Mouse (Mus musculus): ENCODE results near the gene Dph3. TPM values are rescaled to one million over a fixed set of nuclear protein-coding genes. Genes with fewer than 3 reads are reported as not detected.
"Not testable (repeated sequence)": the region's sequence is repeated elsewhere in the genome, so short reads cannot be mapped to it uniquely, and the experiment has no call there.

The Dph3 gene
- polyA plus RNA-seq (2016; fragmentation: Nextera tagmentation; extraction: Ambion mirVana) = 72.0 and 72.2 TPM in 2 replicates

DNA sequence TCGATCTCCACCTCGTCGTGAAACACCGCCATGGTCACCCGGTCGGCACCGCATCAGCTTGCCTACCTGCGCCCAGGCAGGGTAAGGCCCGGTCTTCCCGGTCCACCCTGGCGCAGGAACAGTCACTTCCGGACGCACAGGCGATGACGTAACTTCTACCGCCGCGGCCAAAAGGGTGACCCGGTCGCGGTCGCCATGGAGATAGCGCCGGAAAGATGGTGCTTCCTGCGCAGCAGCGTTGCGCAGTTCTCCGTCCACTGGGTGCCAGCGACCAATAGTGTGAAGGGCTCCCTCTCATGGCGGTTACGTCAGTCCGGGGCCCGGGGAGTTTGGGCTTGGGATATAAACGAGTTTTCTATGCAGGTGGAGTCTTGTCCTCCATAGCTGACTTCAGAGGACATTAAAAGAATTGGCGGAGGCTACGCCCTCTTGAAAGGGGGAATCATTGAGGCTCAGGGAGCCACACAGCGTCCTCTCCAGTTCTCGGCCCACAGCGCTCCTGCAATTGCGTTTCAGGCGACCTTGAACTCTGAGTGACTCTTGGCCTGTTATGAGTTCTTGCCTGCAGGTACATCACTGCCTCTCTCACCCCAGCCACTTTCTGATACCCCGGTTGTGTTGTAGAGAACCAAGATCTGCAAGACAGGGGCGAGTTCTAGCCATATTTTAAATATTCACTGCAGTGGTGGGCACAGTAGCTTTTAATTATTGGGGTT, at the start of gene Dph3:
TSS of gene Dph3 (minus strand) at position 244 of the 716 bp plus-strand sequence.
- ATAC-seq (ENCODE audit: low FRiP score) = peak; percentile 98

GRCm38 (mm10) chr14:32134293-32134692, 48.8 kb upstream of the Dph3 start:
- H3K4me2 ChIP-seq (replicated peaks) = no peak overlapping the region
- no peaks in the 10 kb centered on the region for H3K4me1 ChIP-seq
- H3K4me3 ChIP-seq = no peak overlapping the region
- no peaks in the 10 kb centered on the region for H3K9me3 ChIP-seq (replicated peaks)
- 81% methylated on average over 2 of the region's 2 CpGs for WGBS
- no peaks in the 10 kb centered on the region for H3K27me3 ChIP-seq
- H3K27ac ChIP-seq = no peak overlapping the region
- H3K9ac ChIP-seq = no peak overlapping the region
- no peak for ATAC-seq (ENCODE audit: low FRiP score)
- no peaks in the 10 kb centered on the region for H3K36me3 ChIP-seq

More for the DNA sequence above, at the start of gene Dph3:
- Histone ChIP-seq H3K4me3 (peak within 1 kb of the TSS; percentile 52), H3K9me3 (replicated peaks) (no peaks in the 10 kb centered on the region), H3K4me1 (peaks cover 14% of the 10 kb centered on the region), H3K27me3 (no peaks in the 10 kb centered on the region), H3K4me2 (replicated peaks) (peak within 1 kb of the TSS; percentile 74), H3K36me3 (peaks cover 24% of the 10 kb centered on the region), H3K9ac (peak within 1 kb of the TSS; percentile 79), H3K27ac (peak within 1 kb of the TSS; percentile 77)
- WGBS = under 1% methylated on average over 43 of the region's 43 CpGs

- H3K4me1 ChIP-seq = no peaks in the 10 kb centered on the region
- no peak overlapping the region for H3K4me3 ChIP-seq
- H3K27me3 ChIP-seq = no peaks in the 10 kb centered on the region
- no peaks in the 10 kb centered on the region for H3K9me3 ChIP-seq (replicated peaks)
- H3K4me2 ChIP-seq (replicated peaks) = no peak overlapping the region
- no peak for ATAC-seq (ENCODE audit: low FRiP score)
- H3K27ac ChIP-seq = no peak overlapping the region
- 93% methylated on average over 4 of the region's 4 CpGs for WGBS
- no peak overlapping the region for H3K9ac ChIP-seq
- H3K36me3 ChIP-seq = no peaks in the 10 kb centered on the region
These were observed 46.3 kb upstream of the Dph3 start for GRCm38 (mm10) chr14:32131836-32132235.

DNA sequence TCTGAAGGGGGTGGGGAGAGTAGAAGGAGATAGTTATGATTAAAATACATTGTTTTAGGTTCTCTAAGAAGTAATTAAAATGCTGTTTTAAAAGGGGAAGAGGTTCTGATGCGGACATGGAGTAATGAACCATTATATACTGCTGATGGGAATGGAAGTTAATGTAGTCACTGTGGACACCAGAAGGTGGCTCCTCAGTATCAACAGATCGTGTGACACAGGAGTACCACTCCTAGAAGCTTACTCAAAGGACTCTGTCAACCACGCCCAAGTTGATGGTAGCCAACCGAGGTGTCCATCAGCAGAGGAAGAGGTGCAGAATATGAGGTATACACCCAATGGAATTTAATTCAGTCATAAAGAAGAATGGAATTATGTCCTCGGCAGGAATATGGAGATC, 42.9 kb upstream of the Dph3 start:
- Histone ChIP-seq H3K27ac (no peak overlapping the region), H3K4me1 (no peaks in the 10 kb centered on the region)
- WGBS = 83% methylated on average over 5 of the region's 5 CpGs

GRCm38 (mm10) chr14:32125256-32125655, 39.7 kb upstream of the Dph3 start:
- not testable (repeated sequence) for ATAC-seq (ENCODE audit: low FRiP score)
- WGBS = 80% methylated on average over 5 of the region's 5 CpGs

More for the DNA sequence above, 42.9 kb upstream of the Dph3 start:
- H3K27me3 ChIP-seq = no peaks in the 10 kb centered on the region
- H3K4me2 ChIP-seq (replicated peaks) = no peak overlapping the region
- no peak overlapping the region for H3K9ac ChIP-seq
- H3K4me3 ChIP-seq = no peak overlapping the region
- ATAC-seq (ENCODE audit: low FRiP score) = no peak
- no peaks in the 10 kb centered on the region for H3K9me3 ChIP-seq (replicated peaks)
- no peaks in the 10 kb centered on the region for H3K36me3 ChIP-seq

DNA sequence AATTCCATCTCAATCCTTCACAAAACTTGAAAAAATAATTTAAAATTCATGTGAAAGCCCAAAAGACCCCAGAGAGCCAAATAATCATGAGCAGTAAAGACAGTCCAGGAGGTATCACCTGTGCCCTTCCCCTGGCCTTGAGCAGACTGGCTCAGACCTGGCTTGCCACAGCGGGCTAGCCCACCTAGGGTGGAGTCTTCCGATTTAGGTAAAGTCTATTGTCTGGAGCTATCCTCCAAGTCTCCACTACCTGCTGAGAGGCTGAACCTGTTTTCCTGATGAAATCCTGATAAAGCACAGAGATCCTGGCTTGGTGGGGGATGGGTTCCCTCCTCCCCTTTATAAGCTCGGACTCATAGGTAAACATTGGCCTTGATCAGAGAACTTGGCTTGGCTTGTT, 38.7 kb upstream of the Dph3 start:
- 70% methylated on average over 3 of the region's 3 CpGs for WGBS
- no peak for ATAC-seq (ENCODE audit: low FRiP score)
- Histone ChIP-seq H3K36me3 (no peaks in the 10 kb centered on the region), H3K4me3 (no peak overlapping the region), H3K4me1 (no peaks in the 10 kb centered on the region), H3K9me3 (replicated peaks) (no peaks in the 10 kb centered on the region), H3K4me2 (replicated peaks) (no peak overlapping the region), H3K27me3 (no peaks in the 10 kb centered on the region), H3K27ac (no peak overlapping the region), H3K9ac (no peak overlapping the region)

More at GRCm38 (mm10) chr14:32125256-32125655, 39.7 kb upstream of the Dph3 start:
- not testable (repeated sequence) for H3K27ac ChIP-seq; H3K9me3 ChIP-seq (replicated peaks); H3K4me1 ChIP-seq; H3K9ac ChIP-seq; H3K36me3 ChIP-seq; H3K4me2 ChIP-seq (replicated peaks); H3K27me3 ChIP-seq; H3K4me3 ChIP-seq

GRCm38 (mm10) chr14:32121920-32122315, 36.4 kb upstream of the Dph3 start:
- H3K4me1 ChIP-seq = no peaks in the 10 kb centered on the region
- no peak for ATAC-seq (ENCODE audit: low FRiP score)
- H3K27me3 ChIP-seq = no peaks in the 10 kb centered on the region
- 51% methylated on average over 2 of the region's 2 CpGs for WGBS
- H3K9ac ChIP-seq = no peak overlapping the region
- no peaks in the 10 kb centered on the region for H3K9me3 ChIP-seq (replicated peaks)
- H3K36me3 ChIP-seq = no peaks in the 10 kb centered on the region
- H3K4me2 ChIP-seq (replicated peaks) = no peak overlapping the region
- no peak overlapping the region for H3K27ac ChIP-seq
- no peak overlapping the region for H3K4me3 ChIP-seq

DNA sequence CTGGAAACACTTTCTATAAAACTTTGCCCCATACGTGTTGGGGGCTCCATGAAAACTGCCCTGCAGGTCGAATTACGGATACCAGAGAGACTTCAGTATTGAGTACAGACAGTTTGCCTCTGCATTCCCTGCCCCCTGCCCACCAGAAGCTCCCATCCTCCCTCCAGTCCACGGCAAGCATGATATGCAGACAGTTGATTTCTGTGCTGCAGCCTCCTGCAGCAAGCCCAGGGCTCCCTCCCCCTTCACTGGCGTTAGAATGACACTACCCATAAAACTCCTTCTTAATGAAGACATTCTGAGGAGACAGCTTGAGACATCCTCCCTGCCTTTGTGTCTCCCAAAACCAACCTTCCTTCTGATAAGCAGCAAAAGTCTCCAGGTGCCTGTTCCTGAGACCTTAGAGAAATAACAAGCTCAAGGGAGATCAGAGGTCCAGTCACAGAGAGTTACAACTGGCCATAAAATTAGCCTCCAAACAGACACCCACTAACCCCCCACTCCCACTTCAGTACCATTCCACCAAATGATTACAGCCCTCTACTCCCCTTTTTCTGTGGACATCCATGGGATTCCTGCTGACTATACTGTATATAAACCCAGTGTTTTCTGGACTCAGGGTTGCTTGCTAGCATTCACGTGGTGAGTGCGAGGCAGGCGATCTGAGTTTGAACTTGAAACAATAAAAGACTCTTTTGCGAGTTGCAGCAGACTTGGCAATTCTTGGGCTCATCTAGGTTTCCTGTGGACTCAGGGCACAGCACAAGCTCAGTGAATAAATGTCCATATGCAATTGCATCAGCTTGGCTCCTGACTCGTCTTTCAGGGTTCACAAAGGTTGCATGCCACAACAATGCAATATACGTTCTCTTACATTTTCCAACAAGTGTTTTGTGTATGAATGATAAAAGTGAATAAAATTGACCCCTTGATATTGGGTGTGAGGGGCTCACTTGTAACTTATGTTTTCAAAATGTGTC, 35.7 kb upstream of the Dph3 start:
- no peak overlapping the region for H3K9ac ChIP-seq
- no peaks in the 10 kb centered on the region for H3K9me3 ChIP-seq (replicated peaks)
- no peak overlapping the region for H3K4me2 ChIP-seq (replicated peaks)
- no peaks in the 10 kb centered on the region for H3K4me1 ChIP-seq
- no peak overlapping the region for H3K4me3 ChIP-seq
- H3K27ac ChIP-seq = no peak overlapping the region
- H3K36me3 ChIP-seq = no peaks in the 10 kb centered on the region
- 69% methylated on average over 11 of the region's 11 CpGs for WGBS
- ATAC-seq (ENCODE audit: low FRiP score) = no peak
- H3K27me3 ChIP-seq = no peaks in the 10 kb centered on the region

DNA sequence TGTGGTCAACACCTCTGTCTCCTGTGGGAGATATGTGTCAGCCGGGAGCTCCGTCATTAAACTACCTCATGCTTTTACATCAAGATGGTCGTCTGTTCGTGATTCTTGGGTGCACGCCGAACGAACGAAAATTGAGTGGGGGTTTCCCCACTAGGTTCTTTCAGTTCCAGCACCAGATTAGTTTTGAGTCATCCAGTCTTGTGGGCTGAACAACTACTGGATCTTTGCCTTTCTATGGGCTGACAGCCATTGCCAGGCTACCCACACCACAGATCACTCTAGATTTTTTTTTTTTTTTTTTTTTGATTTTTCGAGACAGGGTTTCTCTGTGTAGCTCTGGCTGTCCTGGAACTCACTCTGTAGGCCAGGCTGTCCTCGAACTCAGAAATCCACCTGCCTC, 26.6 kb upstream of the Dph3 start:
- H3K4me1 ChIP-seq; H3K4me3 ChIP-seq; ATAC-seq (ENCODE audit: low FRiP score); H3K4me2 ChIP-seq (replicated peaks); H3K36me3 ChIP-seq; H3K9ac ChIP-seq; H3K27ac ChIP-seq; H3K9me3 ChIP-seq (replicated peaks); H3K27me3 ChIP-seq: not testable (repeated sequence)
- 88% methylated on average over 10 of the region's 10 CpGs for WGBS

GRCm38 (mm10) chr14:32106911-32107310, 21.4 kb upstream of the Dph3 start:
- Histone ChIP-seq H3K9me3 (replicated peaks) (no peaks in the 10 kb centered on the region), H3K36me3 (peaks cover 13% of the 10 kb centered on the region; the same call in 1 of the 2 replicates), H3K9ac (no peak overlapping the region), H3K27ac (no peak overlapping the region), H3K27me3 (no peaks in the 10 kb centered on the region), H3K4me2 (replicated peaks) (no peak overlapping the region), H3K4me3 (no peak overlapping the region), H3K4me1 (no peaks in the 10 kb centered on the region)
- ATAC-seq (ENCODE audit: low FRiP score) = no peak
- 89% methylated on average over 4 of the region's 4 CpGs for WGBS

DNA sequence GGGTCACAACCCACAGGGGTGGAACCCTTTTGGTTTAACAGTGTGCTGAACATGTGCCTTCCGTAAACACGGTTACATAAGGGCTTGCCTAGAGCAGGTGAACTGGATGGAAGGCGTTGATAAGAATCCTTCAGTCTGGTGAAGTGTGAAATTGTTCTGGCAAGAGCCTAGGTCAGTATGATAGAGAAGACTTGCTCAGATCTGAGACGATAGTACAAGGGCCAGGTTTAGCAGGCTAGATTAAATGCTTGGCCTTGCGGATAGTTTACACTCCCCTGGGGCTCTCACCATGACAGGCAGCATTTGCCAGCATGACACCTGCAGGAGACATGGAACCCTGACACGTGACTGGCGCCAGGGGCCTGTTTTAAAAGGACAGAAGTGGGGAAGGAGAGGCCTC, 20.1 kb upstream of the Dph3 start:
- no peaks in the 10 kb centered on the region for H3K9me3 ChIP-seq (replicated peaks)
- 54% methylated on average over 7 of the region's 7 CpGs for WGBS
- no peaks in the 10 kb centered on the region for H3K4me1 ChIP-seq
- H3K27ac ChIP-seq = no peak overlapping the region
- no peaks in the 10 kb centered on the region for H3K27me3 ChIP-seq
- H3K4me2 ChIP-seq (replicated peaks) = no peak overlapping the region
- no peak overlapping the region for H3K9ac ChIP-seq
- H3K4me3 ChIP-seq = no peak overlapping the region
- H3K36me3 ChIP-seq = peaks cover 17% of the 10 kb centered on the region
- ATAC-seq (ENCODE audit: low FRiP score) = no peak

DNA sequence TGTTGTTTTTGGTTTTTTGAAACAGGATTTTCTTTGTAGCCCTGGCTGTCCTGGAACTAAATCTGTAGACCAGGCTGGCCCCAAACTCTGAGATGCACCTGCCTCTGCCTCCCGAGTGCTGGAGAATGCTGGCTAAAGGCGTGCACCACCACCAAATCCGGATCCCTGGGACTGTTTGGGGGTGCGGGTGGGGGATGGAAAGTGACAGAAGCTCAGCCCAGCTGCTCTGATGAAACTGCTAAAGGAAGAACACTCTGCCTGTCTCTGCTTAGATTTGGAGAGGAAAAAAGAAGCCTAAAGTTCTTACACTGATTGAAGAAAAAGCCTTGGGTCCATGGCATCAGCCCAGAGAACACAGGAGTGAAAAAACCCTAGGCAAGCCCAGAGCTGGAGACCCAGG, 18.0 kb upstream of the Dph3 start:
- Histone ChIP-seq H3K4me3 (no peak overlapping the region), H3K9me3 (replicated peaks) (no peaks in the 10 kb centered on the region), H3K27me3 (no peaks in the 10 kb centered on the region), H3K4me1 (no peaks in the 10 kb centered on the region), H3K36me3 (peaks cover 38% of the 10 kb centered on the region), H3K4me2 (replicated peaks) (no peak overlapping the region), H3K27ac (no peak overlapping the region), H3K9ac (no peak overlapping the region)
- ATAC-seq (ENCODE audit: low FRiP score) = no peak
- 81% methylated on average over 4 of the region's 4 CpGs for WGBS

Measured in hindbrain, embryonic 12.5 days (tissue).